Mouse (Mus musculus): ENCODE measurements at regions not wholly inside any gene's neighbourhood (a gene's known extent, or its start where the extent isn't known, plus 50 kb on each side); places are given as distances from the start of the nearest gene placed in this dataset.

DNA sequence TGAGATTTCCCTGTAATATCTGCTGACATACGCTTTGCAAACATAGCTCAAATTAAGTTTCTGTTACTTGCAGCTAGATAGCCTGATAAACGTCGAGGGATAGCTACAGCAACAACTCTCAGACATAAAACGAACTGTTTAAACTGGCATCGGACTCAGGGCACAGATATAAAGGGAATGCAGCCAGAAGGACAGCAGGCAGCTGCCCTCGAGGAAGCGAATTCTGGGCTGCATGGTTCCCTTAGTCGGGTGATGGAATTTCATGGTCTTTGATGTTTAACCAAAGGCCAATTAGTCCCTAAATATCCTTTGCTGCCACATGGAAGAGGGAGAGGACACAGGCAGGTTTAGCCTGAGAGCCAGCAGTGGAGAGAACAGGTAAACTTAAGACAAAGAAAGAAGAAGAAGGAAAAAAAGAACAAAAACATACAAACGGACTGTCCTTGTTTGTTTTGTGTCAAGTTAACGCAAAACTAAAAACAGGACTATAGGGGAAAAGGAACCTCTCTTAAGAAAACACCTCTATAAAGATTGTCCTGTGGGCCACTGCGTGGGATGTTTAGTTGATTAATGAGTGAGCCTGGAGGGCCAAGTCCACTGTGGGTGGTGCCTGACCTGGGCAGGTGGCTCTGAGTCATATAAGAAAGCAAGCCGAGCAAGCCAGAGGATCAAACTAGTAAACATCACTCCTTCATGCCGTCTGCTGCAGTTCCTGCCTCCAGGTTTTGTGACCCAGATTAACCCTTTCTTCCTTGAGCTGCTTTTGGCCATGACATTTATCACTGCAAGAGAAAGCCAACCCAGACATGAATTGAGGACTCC, 255.5 kb downstream of the Gm4791 start:
- H3K27ac ChIP-seq (ENCODE audit: control insufficient read depth, insufficient read depth, low read depth, low read length, poor library complexity): no peak overlapping the region

DNA sequence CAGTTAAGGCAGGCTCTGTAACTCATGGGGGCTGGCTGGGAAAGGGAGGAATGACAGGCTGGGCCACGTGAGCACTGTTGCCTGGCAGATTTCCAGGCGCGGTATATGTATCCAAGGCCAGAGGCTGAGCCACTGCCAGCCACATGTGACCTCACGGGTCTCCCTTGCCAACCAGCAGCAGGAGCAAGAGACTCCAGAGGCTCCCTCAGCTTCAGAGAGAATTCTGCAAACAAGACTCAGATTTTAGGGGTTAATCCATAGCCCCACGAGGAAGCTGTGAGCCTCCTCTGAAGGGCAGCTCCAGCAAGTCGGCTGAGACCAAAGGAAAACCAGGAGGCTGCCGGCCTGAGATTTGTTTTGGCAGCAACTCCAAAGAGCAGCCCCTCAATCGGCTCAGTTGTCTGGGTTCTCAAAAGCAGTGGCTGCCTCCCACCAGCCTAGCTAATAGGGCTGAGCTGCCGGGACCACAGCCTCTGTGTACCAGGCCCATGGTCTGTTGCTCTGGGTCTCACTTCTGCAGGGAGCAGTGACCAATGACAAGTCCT, 264.0 kb upstream of the Cadm1 start:
- H3K4me3 ChIP-seq (replicated peaks; ENCODE audit: control insufficient read depth, low read depth, low read length): no peak overlapping the region
- H3K4me1 ChIP-seq (ENCODE audit: control insufficient read depth, insufficient read depth, low read length): no peaks in the 10 kb centered on the region
- H3K27ac ChIP-seq (ENCODE audit: control insufficient read depth, insufficient read depth, low read depth, low read length, poor library complexity): no peak overlapping the region
- 69% methylated on average over 9 of the region's 9 CpGs for WGBS
- TF ChIP-seq POLR2A (IDR thresholded peaks at IDR 0.05; ENCODE audit: borderline replicate concordance, control insufficient read depth, low read depth, low read length) (no peak), CTCF (IDR thresholded peaks at IDR 0.05; ENCODE audit: control insufficient read depth, insufficient read depth, low read length) (no peak)

More for the DNA sequence above, 255.5 kb downstream of the Gm4791 start:
- Histone ChIP-seq H3K4me3 (replicated peaks; ENCODE audit: control insufficient read depth, low read depth, low read length) (no peak overlapping the region), H3K4me1 (ENCODE audit: control insufficient read depth, insufficient read depth, low read length) (no peaks in the 10 kb centered on the region)
- TF ChIP-seq CTCF (IDR thresholded peaks at IDR 0.05; ENCODE audit: control insufficient read depth, insufficient read depth, low read length) (no peak), POLR2A (IDR thresholded peaks at IDR 0.05; ENCODE audit: borderline replicate concordance, control insufficient read depth, low read depth, low read length) (no peak)
- 69% methylated on average over 13 of the region's 13 CpGs for WGBS

DNA sequence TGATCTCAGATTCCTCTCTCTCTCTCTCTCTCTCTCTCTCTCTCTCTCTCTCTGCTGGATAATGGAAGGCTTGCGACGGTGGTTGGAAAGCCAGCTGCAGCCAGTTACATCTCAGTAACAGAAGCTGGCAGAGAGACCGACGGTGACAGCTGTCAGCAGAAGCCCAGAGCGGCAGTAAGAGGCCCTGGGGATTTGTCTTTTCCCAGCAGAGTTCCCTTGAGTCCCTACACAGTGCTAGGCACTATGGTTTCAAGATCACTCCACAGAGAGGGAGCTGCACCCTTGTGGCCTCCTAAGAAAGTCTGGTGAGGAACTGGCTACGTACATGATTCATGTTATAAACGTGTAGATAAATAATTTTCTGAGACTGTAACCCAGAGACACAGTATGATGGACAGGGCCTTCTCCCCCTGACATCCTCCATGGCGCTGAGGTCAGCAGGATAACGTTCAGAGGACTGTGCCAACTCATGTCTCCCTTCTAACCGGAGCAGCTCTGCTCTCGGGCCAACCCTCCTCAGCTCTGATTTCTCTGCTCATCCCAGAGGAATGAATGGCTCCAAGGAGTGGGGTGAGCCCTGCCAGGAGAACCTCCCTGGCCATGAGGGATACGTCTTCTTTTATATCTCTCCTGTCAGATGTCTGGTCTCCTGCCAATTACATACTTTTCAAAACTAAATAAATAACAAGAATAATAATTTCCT, 253.5 kb upstream of the Cadm1 start:
- H3K4me1 ChIP-seq (ENCODE audit: control insufficient read depth, insufficient read depth, low read length): no peaks in the 10 kb centered on the region
- 69% methylated on average over 12 of the region's 12 CpGs for WGBS
- H3K4me3 ChIP-seq (replicated peaks; ENCODE audit: control insufficient read depth, low read depth, low read length): no peak overlapping the region
- H3K27ac ChIP-seq (ENCODE audit: control insufficient read depth, insufficient read depth, low read depth, low read length, poor library complexity): no peak overlapping the region
- no peak for TF ChIP-seq CTCF (IDR thresholded peaks at IDR 0.05; ENCODE audit: control insufficient read depth, insufficient read depth, low read length)
- TF ChIP-seq POLR2A (IDR thresholded peaks at IDR 0.05; ENCODE audit: borderline replicate concordance, control insufficient read depth, low read depth, low read length): no peak

DNA sequence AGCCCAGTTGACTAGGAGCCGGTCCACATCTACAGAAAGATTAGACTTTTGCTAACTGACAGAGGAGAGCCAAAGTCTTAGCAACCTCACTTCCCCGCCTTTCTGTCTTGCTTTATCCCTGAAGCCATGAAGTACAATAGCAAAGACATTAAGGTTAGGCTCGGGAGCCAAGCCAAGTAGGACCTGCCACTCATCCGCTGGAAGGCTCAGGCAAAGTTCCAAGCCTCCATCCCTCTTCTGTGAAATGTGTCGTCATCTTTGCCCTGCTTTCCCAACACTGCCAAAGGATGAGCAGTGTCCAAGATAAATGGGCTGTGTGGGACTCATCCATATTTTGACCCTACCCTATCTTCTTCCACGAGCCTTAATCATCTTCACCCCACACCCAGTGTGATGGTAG, 250.6 kb upstream of the Cadm1 start:
- TF ChIP-seq CTCF (IDR thresholded peaks at IDR 0.05; ENCODE audit: control insufficient read depth, insufficient read depth, low read length) (no peak), POLR2A (IDR thresholded peaks at IDR 0.05; ENCODE audit: borderline replicate concordance, control insufficient read depth, low read depth, low read length) (no peak)
- WGBS: 76% methylated on average over 6 of the region's 6 CpGs

DNA sequence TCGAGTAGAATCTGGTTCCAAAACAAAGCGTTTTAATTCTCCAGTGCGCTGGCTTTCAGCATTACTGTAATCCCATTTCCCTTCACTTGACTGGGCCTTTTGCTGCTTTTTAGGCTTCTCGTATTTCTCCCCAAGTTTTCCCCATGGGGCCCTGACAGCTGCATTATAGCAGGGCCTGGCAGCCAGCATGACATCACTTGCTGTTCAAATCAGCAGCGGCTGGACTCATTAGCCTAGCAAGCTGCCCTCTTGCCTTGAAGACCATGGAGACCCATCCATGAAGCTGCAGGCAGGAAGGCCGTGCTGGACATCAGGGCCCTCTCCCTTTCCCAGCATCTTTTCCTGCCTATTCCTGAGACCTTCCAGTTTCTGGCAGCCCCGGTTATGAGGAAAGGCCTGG, 249.8 kb upstream of the Cadm1 start:
- H3K4me1 ChIP-seq (ENCODE audit: control insufficient read depth, insufficient read depth, low read length): no peaks in the 10 kb centered on the region
- no peak overlapping the region for H3K4me3 ChIP-seq (replicated peaks; ENCODE audit: control insufficient read depth, low read depth, low read length)
- TF ChIP-seq CTCF (IDR thresholded peaks at IDR 0.05; ENCODE audit: control insufficient read depth, insufficient read depth, low read length) (no peak), POLR2A (IDR thresholded peaks at IDR 0.05; ENCODE audit: borderline replicate concordance, control insufficient read depth, low read depth, low read length) (no peak)
- no peak overlapping the region for H3K27ac ChIP-seq (ENCODE audit: control insufficient read depth, insufficient read depth, low read depth, low read length, poor library complexity)
- 71% methylated on average over 7 of the region's 7 CpGs for WGBS

More for the DNA sequence above, 250.6 kb upstream of the Cadm1 start:
- Histone ChIP-seq H3K4me1 (ENCODE audit: control insufficient read depth, insufficient read depth, low read length) (no peaks in the 10 kb centered on the region), H3K27ac (ENCODE audit: control insufficient read depth, insufficient read depth, low read depth, low read length, poor library complexity) (no peak overlapping the region), H3K4me3 (replicated peaks; ENCODE audit: control insufficient read depth, low read depth, low read length) (no peak overlapping the region)

DNA sequence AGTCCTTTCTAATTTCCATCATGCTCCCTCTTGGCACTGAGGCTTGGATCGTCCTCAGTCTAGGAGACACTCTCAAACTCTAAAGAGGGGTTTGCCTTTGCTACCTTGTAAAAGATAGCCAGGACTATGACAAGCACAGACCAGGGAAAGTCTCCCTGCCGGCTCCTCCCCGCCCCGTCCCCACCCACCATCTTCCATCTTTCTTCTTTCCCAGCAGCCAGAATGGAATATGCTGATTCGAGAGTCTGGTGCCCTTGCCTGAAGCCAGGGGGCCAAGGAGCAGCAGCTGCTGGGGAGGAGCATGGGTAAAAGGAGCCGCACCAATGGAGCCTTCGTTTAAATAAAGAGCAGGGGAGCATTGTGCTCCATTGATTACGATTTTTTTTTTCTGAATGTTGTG, 249.4 kb upstream of the Cadm1 start:
- TF ChIP-seq CTCF (IDR thresholded peaks at IDR 0.05; ENCODE audit: control insufficient read depth, insufficient read depth, low read length): no peak
- WGBS: 72% methylated on average over 8 of the region's 8 CpGs
- Histone ChIP-seq H3K27ac (ENCODE audit: control insufficient read depth, insufficient read depth, low read depth, low read length, poor library complexity) (no peak overlapping the region), H3K4me3 (replicated peaks; ENCODE audit: control insufficient read depth, low read depth, low read length) (no peak overlapping the region), H3K4me1 (ENCODE audit: control insufficient read depth, insufficient read depth, low read length) (no peaks in the 10 kb centered on the region)

DNA sequence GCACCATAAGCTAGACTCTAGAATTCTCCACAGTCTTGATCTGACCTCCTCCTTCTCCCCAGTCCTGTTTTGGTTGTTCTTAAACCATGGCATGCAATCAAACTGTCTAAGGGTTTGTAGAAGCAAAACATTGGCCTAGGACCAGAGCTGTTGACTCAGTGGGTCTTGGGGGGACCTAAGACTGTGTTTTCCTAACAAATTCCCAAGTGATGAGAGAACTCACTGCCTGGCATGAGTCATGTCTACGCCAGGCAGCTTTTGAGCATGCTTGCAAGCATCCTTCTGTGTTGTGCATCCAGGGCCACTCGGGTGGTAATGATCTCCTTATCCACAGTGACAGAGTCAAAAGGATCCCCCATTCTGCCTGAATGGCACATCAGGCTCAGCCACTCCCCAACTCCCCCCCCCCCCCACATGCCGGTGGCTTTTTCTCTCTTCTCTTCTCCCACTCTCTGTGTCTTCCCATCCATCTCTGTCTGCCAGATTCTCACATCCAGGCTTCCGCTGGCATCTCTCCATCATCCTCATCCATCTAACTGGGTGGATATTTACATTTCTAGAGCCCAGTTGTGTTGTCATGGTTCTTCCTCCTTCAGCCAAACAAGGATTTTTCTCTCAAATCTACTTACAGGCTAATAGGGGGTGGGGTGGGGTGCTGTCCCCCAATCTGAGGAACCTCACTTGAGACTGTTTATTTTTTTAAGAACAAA, 246.1 kb upstream of the Cadm1 start:
- WGBS: 80% methylated on average over 4 of the region's 4 CpGs
- Histone ChIP-seq H3K27ac (ENCODE audit: control insufficient read depth, insufficient read depth, low read depth, low read length, poor library complexity) (no peak overlapping the region), H3K4me3 (replicated peaks; ENCODE audit: control insufficient read depth, low read depth, low read length) (no peak overlapping the region), H3K4me1 (ENCODE audit: control insufficient read depth, insufficient read depth, low read length) (no peaks in the 10 kb centered on the region)
- TF ChIP-seq CTCF (IDR thresholded peaks at IDR 0.05; ENCODE audit: control insufficient read depth, insufficient read depth, low read length): no peak
- no peak for TF ChIP-seq POLR2A (IDR thresholded peaks at IDR 0.05; ENCODE audit: borderline replicate concordance, control insufficient read depth, low read depth, low read length)

Data from bone marrow, adult 2 months (tissue).